Mouse (Mus musculus) intestine, embryonic 14.5 days (tissue): Measurements from ENCODE around the gene Itsn1. TPM values are rescaled to one million over a fixed set of nuclear protein-coding genes. Genes with fewer than 3 reads are reported as not detected.

Experiments
- ATAC-seq: fragments of 200-750 bp; cut with Nextera tagmentation; replicated peaks from 2 replicates; pipeline ENCODE4 v1.8.0; 2017; ENCODE audit warnings: low read depth, moderate number of reproducible peaks, moderate TSS enrichment, moderate library complexity; ENCODE audit not compliant: low FRiP score, low TSS enrichment
- DNase-seq: peaks from one replicate; pipeline ENCODE4 v3.0.0-alpha.2; 2018; ENCODE audit warnings: low spot score
- H3K27ac ChIP-seq: fragments of 300-500 bp; sonication (generic); 2 replicates; pipeline ENCODE4 v1.5.1; 2014; ENCODE audit warnings: low read depth, mild to moderate bottlenecking, control low read depth
- H3K27me3 ChIP-seq: fragments of 300-500 bp; sonication (generic); replicated peaks from 2 replicates; pipeline ENCODE4 v1.6.1; 2014; ENCODE audit warnings: low read length, control low read depth; ENCODE audit not compliant: control insufficient read depth, insufficient read depth
- H3K36me3 ChIP-seq: fragments of 300-500 bp; sonication (generic); 2 replicates; pipeline ENCODE4 v1.6.1; 2014; ENCODE audit warnings: low read length, control low read depth; ENCODE audit not compliant: control insufficient read depth, insufficient read depth
- H3K4me1 ChIP-seq: fragments of 300-500 bp; sonication (generic); replicated peaks from 2 replicates; pipeline ENCODE4 v1.6.1; 2014; ENCODE audit warnings: low read length, control low read depth, mixed read lengths; ENCODE audit not compliant: control insufficient read depth, insufficient read depth
- H3K4me2 ChIP-seq: fragments of 300-500 bp; sonication (generic); 2 replicates; pipeline ENCODE4 v1.6.1; 2014; ENCODE audit warnings: low read length
- H3K4me3 ChIP-seq: fragments of 300-500 bp; sonication (generic); 2 replicates; pipeline ENCODE4 v1.5.1; 2014; ENCODE audit warnings: low read depth, low read length, control low read depth, mixed read lengths
- H3K9ac ChIP-seq: fragments of 300-500 bp; sonication (generic); 2 replicates; pipeline ENCODE4 v1.6.1; 2014; ENCODE audit warnings: mild to moderate bottlenecking, low read length
- H3K9me3 ChIP-seq: fragments of 300-500 bp; sonication (generic); 2 replicates; pipeline ENCODE4 v1.6.1; 2016; ENCODE audit warnings: low read length, control low read depth; ENCODE audit not compliant: control insufficient read depth
- WGBS: fragments of 180-500 bp; shearing (Covaris S2); extraction: QIAGEN DNeasy Blood & Tissue Kit; methylation state at CpG from one replicate; pipeline ENCODE4 v1.1.7; 2014; 5-methylcytosine and 5-hydroxymethylcytosine counted together
- polyA plus RNA-seq: library from polyadenylated mRNA; unstranded; fragments of >200 nt; fragmentation: Nextera tagmentation; extraction: Ambion mirVana; gene quantifications from 2 replicates; pipeline ENCODE4 v1.2.1, GENCODE M21; 2014

Itsn1 gene
- polyA plus RNA-seq, 1 experiment from 2014 or later = 22.7 TPM

- Histone ChIP-seq H3K4me1 (no peaks in the 10 kb centered on the region), H3K36me3 (peaks cover 76% of the 10 kb centered on the region), H3K4me2 (no peak overlapping the region), H3K4me3 (no peak overlapping the region), H3K9me3 (no peaks in the 10 kb centered on the region), H3K9ac (no peak overlapping the region), H3K27ac (no peak overlapping the region), H3K27me3 (no peaks in the 10 kb centered on the region)
- ATAC-seq = no peak
- 91% methylated on average over 8 of the region's 8 CpGs for WGBS
- DNase-seq = no peak
Observed at GRCm38 (mm10) chr16:91820299-91820698, 91.2 kb downstream of the Itsn1 start.

GRCm38 (mm10) chr16:91822325-91822724 lies 93.2 kb downstream of the Itsn1 start:
- H3K36me3 ChIP-seq = peaks cover 56% of the 10 kb centered on the region
- H3K9me3 ChIP-seq = no peaks in the 10 kb centered on the region
- no peak overlapping the region for H3K9ac ChIP-seq
- no peaks in the 10 kb centered on the region for H3K27me3 ChIP-seq
- no peak overlapping the region for H3K27ac ChIP-seq
- 90% methylated on average over 7 of the region's 7 CpGs for WGBS
- DNase-seq = no peak
- no peak overlapping the region for H3K4me3 ChIP-seq
- no peaks in the 10 kb centered on the region for H3K4me1 ChIP-seq
- no peak overlapping the region for H3K4me2 ChIP-seq
- no peak for ATAC-seq

- Histone ChIP-seq H3K9me3 (no peaks in the 10 kb centered on the region), H3K27me3 (no peaks in the 10 kb centered on the region), H3K27ac (no peak overlapping the region), H3K4me1 (no peaks in the 10 kb centered on the region), H3K4me3 (no peak overlapping the region), H3K36me3 (peaks cover 52% of the 10 kb centered on the region), H3K9ac (no peak overlapping the region), H3K4me2 (no peak overlapping the region)
- ATAC-seq (no peak), DNase-seq (no peak)
- 92% methylated on average over 6 of the region's 6 CpGs for WGBS
Observed at GRCm38 (mm10) chr16:91822759-91823158, 93.7 kb downstream of the Itsn1 start.

GRCm38 (mm10) chr16:91825774-91826325 lies 96.8 kb downstream of the Itsn1 start:
- H3K27me3 ChIP-seq = no peaks in the 10 kb centered on the region
- 56% methylated on average over 9 of the region's 9 CpGs for WGBS
- no peaks in the 10 kb centered on the region for H3K4me1 ChIP-seq
- no peak overlapping the region for H3K4me3 ChIP-seq
- H3K27ac ChIP-seq = no peak overlapping the region
- peaks cover 50% of the 10 kb centered on the region for H3K36me3 ChIP-seq
- H3K9me3 ChIP-seq = no peaks in the 10 kb centered on the region
- no peak overlapping the region for H3K9ac ChIP-seq
- H3K4me2 ChIP-seq = no peak overlapping the region
- DNase-seq (no peak), ATAC-seq (no peak)

GRCm38 (mm10) chr16:91826893-91827292 lies 97.8 kb downstream of the Itsn1 start:
- 79% methylated on average over 2 of the region's 2 CpGs for WGBS
- no peak for ATAC-seq
- peaks cover 49% of the 10 kb centered on the region for H3K36me3 ChIP-seq

GRCm38 (mm10) chr16:91827456-91827855 lies 98.4 kb downstream of the Itsn1 start:
- WGBS = 49% methylated on average over 5 of the region's 5 CpGs

More at GRCm38 (mm10) chr16:91826893-91827292, 97.8 kb downstream of the Itsn1 start:
- Histone ChIP-seq H3K4me1 (no peaks in the 10 kb centered on the region), H3K27ac (no peak overlapping the region), H3K4me2 (no peak overlapping the region), H3K4me3 (no peak overlapping the region), H3K9ac (no peak overlapping the region), H3K27me3 (no peaks in the 10 kb centered on the region), H3K9me3 (no peaks in the 10 kb centered on the region)
- DNase-seq = no peak

GRCm38 (mm10) chr16:91828160-91828559 lies 99.1 kb downstream of the Itsn1 start:
- Histone ChIP-seq H3K27me3 (no peaks in the 10 kb centered on the region), H3K27ac (no peak overlapping the region), H3K36me3 (peaks cover 39% of the 10 kb centered on the region), H3K9ac (no peak overlapping the region), H3K4me2 (no peak overlapping the region), H3K4me1 (no peaks in the 10 kb centered on the region), H3K9me3 (no peaks in the 10 kb centered on the region), H3K4me3 (no peak overlapping the region)
- 67% methylated on average over 7 of the region's 7 CpGs for WGBS
- no peak for ATAC-seq
- DNase-seq = no peak

More at GRCm38 (mm10) chr16:91827456-91827855, 98.4 kb downstream of the Itsn1 start:
- no peak overlapping the region for H3K27ac ChIP-seq
- no peaks in the 10 kb centered on the region for H3K27me3 ChIP-seq
- 0 out of 2 replicates have a peak, but pooled peaks have one; percentile 32 for ATAC-seq
- H3K4me2 ChIP-seq = no peak overlapping the region
- H3K4me1 ChIP-seq = no peaks in the 10 kb centered on the region
- DNase-seq = no peak
- H3K4me3 ChIP-seq = no peak overlapping the region
- no peaks in the 10 kb centered on the region for H3K9me3 ChIP-seq
- no peak overlapping the region for H3K9ac ChIP-seq
- H3K36me3 ChIP-seq = peaks cover 45% of the 10 kb centered on the region

- WGBS = 78% methylated on average over 5 of the region's 5 CpGs
- Histone ChIP-seq H3K4me2 (no peak overlapping the region), H3K36me3 (peaks cover 38% of the 10 kb centered on the region), H3K27ac (no peak overlapping the region), H3K4me1 (0 out of 2 replicates have a peak, but pooled peaks cover 3% of the 10 kb centered on the region), H3K9ac (no peak overlapping the region), H3K9me3 (no peaks in the 10 kb centered on the region), H3K4me3 (no peak overlapping the region), H3K27me3 (no peaks in the 10 kb centered on the region)
- no peak for ATAC-seq
- DNase-seq = no peak
Observed at GRCm38 (mm10) chr16:91828603-91829002, 99.5 kb downstream of the Itsn1 start.

GRCm38 (mm10) chr16:91829121-91829520 lies 100.0 kb downstream of the Itsn1 start:
- Histone ChIP-seq H3K4me2 (no peak overlapping the region), H3K4me1 (0 out of 2 replicates have a peak, but pooled peaks cover 3% of the 10 kb centered on the region), H3K36me3 (peaks cover 38% of the 10 kb centered on the region), H3K9me3 (no peaks in the 10 kb centered on the region), H3K9ac (no peak overlapping the region), H3K4me3 (no peak overlapping the region), H3K27me3 (no peaks in the 10 kb centered on the region), H3K27ac (no peak overlapping the region)
- ATAC-seq = no peak
- no peak for DNase-seq
- WGBS = 80% methylated on average over 5 of the region's 5 CpGs
